Mouse (Mus musculus) lung, adult 2 months (tissue): ENCODE measurements around the gene Orm2.

Experiments used
- CTCF ChIP-seq: fragments of 200-500 bp; IDR thresholded peaks from 2 replicates; pipeline ENCODE4 v1.5.1; 2011; ENCODE audit warnings: mild to moderate bottlenecking, low read length, control low read depth; ENCODE audit not compliant: insufficient read depth
- POLR2A ChIP-seq: fragments of 200-500 bp; IDR thresholded peaks from 2 replicates; pipeline ENCODE4 v1.6.1; 2011; ENCODE audit warnings: low read depth, mild to moderate bottlenecking, control low read depth, low read length, borderline replicate concordance; ENCODE audit errors: extremely low read depth

GRCm38 (mm10) chr4:63410583-63410934 lies 48.3 kb downstream of the Orm2 start:
- TF ChIP-seq CTCF (no peak), POLR2A (no peak)
